Mouse (Mus musculus) heart, adult 2 months (tissue): ENCODE results near the gene Ruvbl2.

ENCODE experiments used
- CTCF ChIP-seq: fragments of 200-600 bp; IDR thresholded peaks from 2 replicates; pipeline ENCODE4 v1.8.1; 2022; ENCODE audit warnings: antibody characterized with exemption, mild to moderate bottlenecking, moderate library complexity
- EP300 ChIP-seq: fragments of 200-500 bp; IDR thresholded peaks from 2 replicates; pipeline ENCODE4 v1.6.1; 2011; ENCODE audit warnings: low read depth, low read length, control low read depth; ENCODE audit not compliant: insufficient read depth
- POLR2A ChIP-seq: fragments of 200-500 bp; IDR thresholded peaks from 2 replicates; pipeline ENCODE4 v1.6.1; 2011; ENCODE audit warnings: mild to moderate bottlenecking, low read depth, low read length, control low read depth; ENCODE audit not compliant: insufficient read depth

DNA sequence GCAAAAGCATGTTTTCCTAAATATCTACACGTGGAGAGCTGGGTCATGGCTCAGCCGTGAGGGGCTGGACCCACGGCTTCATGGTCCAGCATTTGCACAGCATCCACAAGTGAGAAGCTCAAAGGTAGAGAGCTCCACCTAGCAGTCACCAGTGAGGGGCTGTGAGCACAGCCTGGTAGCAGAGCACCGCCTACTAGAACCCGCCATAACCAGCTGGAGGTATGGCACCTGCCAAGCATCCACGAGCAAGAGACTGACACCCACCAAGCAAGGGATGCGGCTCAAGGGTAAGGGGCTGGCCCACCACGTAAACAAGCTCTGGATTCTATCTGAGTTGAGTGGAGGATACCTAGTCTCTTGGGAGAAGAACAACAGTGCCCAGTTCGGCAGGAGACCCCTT lies 27.7 kb upstream of the Ruvbl2 start:
- TF ChIP-seq EP300 (no peak), CTCF (0 out of 2 replicates have a peak, but pooled peaks have one; percentile 14), POLR2A (no peak)
